Mouse (Mus musculus): Measurements from ENCODE around the gene Fbxo3. TPM values are rescaled to one million over a fixed set of nuclear protein-coding genes. Genes with fewer than 3 reads are reported as not detected.
"Not testable (repeated sequence)": the region's sequence is repeated elsewhere in the genome, so short reads cannot be mapped to it uniquely, and the experiment has no call there.

Gene Fbxo3
- total and polyA plus RNA-seq, 3 experiments = 23.2 to 57.1 (median 46.8) TPM

GRCm38 (mm10) chr2:104099946-104100345, 72.4 kb downstream of the Fbxo3 start:
- H3K27ac ChIP-seq = no peak overlapping the region
- peaks cover 3% of the 10 kb centered on the region for H3K36me3 ChIP-seq (ENCODE audit: control insufficient read depth, insufficient read depth, low read length)
- H3K9ac ChIP-seq (ENCODE audit: low read depth, low read length) = no peak overlapping the region
- DNase-seq = no peak
- intact Hi-C loops (cut with DNase I) = no loop called here
- no peaks in the 10 kb centered on the region for H3K27me3 ChIP-seq (ENCODE audit: control insufficient read depth, insufficient read depth, low read length)
- 63% methylated on average over 1 of the region's 1 CpGs for WGBS
- peaks cover 12% of the 10 kb centered on the region for H3K4me1 ChIP-seq (ENCODE audit: control insufficient read depth, insufficient read depth, low read length)
- no peaks in the 10 kb centered on the region for H3K79me2 ChIP-seq (replicated peaks; ENCODE audit: control insufficient read depth, insufficient read depth, low read length)
- TF ChIP-seq CTCF (IDR thresholded peaks at IDR 0.05) = no peak
- no peak for TF ChIP-seq POLR2A (IDR thresholded peaks at IDR 0.05; ENCODE audit: insufficient read depth, low read depth, low read length)
- no peak for TF ChIP-seq EP300 (IDR thresholded peaks at IDR 0.05; ENCODE audit: insufficient read depth, low read depth, low read length)
- H3K4me3 ChIP-seq = no peak overlapping the region

GRCm38 (mm10) chr2:104104800-104105199, 77.3 kb downstream of the Fbxo3 start:
- H3K27ac ChIP-seq = no peak overlapping the region
- no peak for TF ChIP-seq POLR2A (IDR thresholded peaks at IDR 0.05; ENCODE audit: insufficient read depth, low read depth, low read length)
- TF ChIP-seq CTCF (IDR thresholded peaks at IDR 0.05) = no peak
- no peak for TF ChIP-seq EP300 (IDR thresholded peaks at IDR 0.05; ENCODE audit: insufficient read depth, low read depth, low read length)
- no peak overlapping the region for H3K4me3 ChIP-seq
- no peaks in the 10 kb centered on the region for H3K27me3 ChIP-seq (ENCODE audit: control insufficient read depth, insufficient read depth, low read length)
- DNase-seq = no peak
- peaks cover 2% of the 10 kb centered on the region for H3K36me3 ChIP-seq (ENCODE audit: control insufficient read depth, insufficient read depth, low read length)
- no peaks in the 10 kb centered on the region; the same call in 1 of the 2 replicates for H3K79me2 ChIP-seq (replicated peaks; ENCODE audit: control insufficient read depth, insufficient read depth, low read length)
- peaks cover 5% of the 10 kb centered on the region for H3K4me1 ChIP-seq (ENCODE audit: control insufficient read depth, insufficient read depth, low read length)
- no peak overlapping the region for H3K9ac ChIP-seq (ENCODE audit: low read depth, low read length)
- 84% methylated on average over 6 of the region's 6 CpGs for WGBS
- intact Hi-C loops (cut with DNase I) = no loop called here

- H3K9ac ChIP-seq (ENCODE audit: low read depth, low read length); H3K4me1 ChIP-seq (ENCODE audit: control insufficient read depth, insufficient read depth, low read length); H3K4me3 ChIP-seq; H3K79me2 ChIP-seq (replicated peaks; ENCODE audit: control insufficient read depth, insufficient read depth, low read length); intact Hi-C loops (cut with DNase I); DNase-seq; H3K36me3 ChIP-seq (ENCODE audit: control insufficient read depth, insufficient read depth, low read length); H3K27me3 ChIP-seq (ENCODE audit: control insufficient read depth, insufficient read depth, low read length); H3K27ac ChIP-seq: not testable (repeated sequence)
- 62% methylated on average over 2 of the region's 2 CpGs for WGBS
These were observed 81.5 kb downstream of the Fbxo3 start for GRCm38 (mm10) chr2:104109021-104109420.

- Histone ChIP-seq H3K27me3 (ENCODE audit: control insufficient read depth, insufficient read depth, low read length) (no peaks in the 10 kb centered on the region), H3K4me1 (ENCODE audit: control insufficient read depth, insufficient read depth, low read length) (peaks cover 3% of the 10 kb centered on the region; the same call in 1 of the 2 replicates), H3K9ac (ENCODE audit: low read depth, low read length) (no peak overlapping the region), H3K36me3 (ENCODE audit: control insufficient read depth, insufficient read depth, low read length) (peaks cover 2% of the 10 kb centered on the region), H3K4me3 (no peak overlapping the region), H3K27ac (no peak overlapping the region), H3K79me2 (replicated peaks; ENCODE audit: control insufficient read depth, insufficient read depth, low read length) (no peaks in the 10 kb centered on the region; the same call in 1 of the 2 replicates)
- WGBS = 49% methylated on average over 2 of the region's 2 CpGs
- TF ChIP-seq EP300 (IDR thresholded peaks at IDR 0.05; ENCODE audit: insufficient read depth, low read depth, low read length) = no peak
- TF ChIP-seq POLR2A (IDR thresholded peaks at IDR 0.05; ENCODE audit: insufficient read depth, low read depth, low read length) = no peak
- no peak for TF ChIP-seq CTCF (IDR thresholded peaks at IDR 0.05)
- intact Hi-C loops (cut with DNase I) = no loop called here
- DNase-seq = no peak
These were observed 82.0 kb downstream of the Fbxo3 start for GRCm38 (mm10) chr2:104109528-104109927.

GRCm38 (mm10) chr2:104110031-104110430, 82.5 kb downstream of the Fbxo3 start:
- no peaks in the 10 kb centered on the region; the same call in 1 of the 2 replicates for H3K79me2 ChIP-seq (replicated peaks; ENCODE audit: control insufficient read depth, insufficient read depth, low read length)
- H3K9ac ChIP-seq (ENCODE audit: low read depth, low read length) = no peak overlapping the region
- no peak overlapping the region for H3K4me3 ChIP-seq
- intact Hi-C loops (cut with DNase I) = no loop called here
- WGBS = 67% methylated on average over 4 of the region's 4 CpGs
- H3K4me1 ChIP-seq (ENCODE audit: control insufficient read depth, insufficient read depth, low read length) = peaks cover 3% of the 10 kb centered on the region; the same call in 1 of the 2 replicates
- H3K27me3 ChIP-seq (ENCODE audit: control insufficient read depth, insufficient read depth, low read length) = no peaks in the 10 kb centered on the region
- no peak for DNase-seq
- TF ChIP-seq CTCF (IDR thresholded peaks at IDR 0.05) (no peak), POLR2A (IDR thresholded peaks at IDR 0.05; ENCODE audit: insufficient read depth, low read depth, low read length) (no peak), EP300 (IDR thresholded peaks at IDR 0.05; ENCODE audit: insufficient read depth, low read depth, low read length) (no peak)
- H3K27ac ChIP-seq = no peak overlapping the region
- peaks cover 2% of the 10 kb centered on the region for H3K36me3 ChIP-seq (ENCODE audit: control insufficient read depth, insufficient read depth, low read length)

GRCm38 (mm10) chr2:104111170-104111797, 83.8 kb downstream of the Fbxo3 start:
- WGBS = no CpG with 5 or more reads among the region's 1 CpGs
- H3K79me2 ChIP-seq (replicated peaks; ENCODE audit: control insufficient read depth, insufficient read depth, low read length); H3K4me1 ChIP-seq (ENCODE audit: control insufficient read depth, insufficient read depth, low read length); DNase-seq; intact Hi-C loops (cut with DNase I); H3K36me3 ChIP-seq (ENCODE audit: control insufficient read depth, insufficient read depth, low read length); H3K27ac ChIP-seq; H3K4me3 ChIP-seq; H3K9ac ChIP-seq (ENCODE audit: low read depth, low read length); H3K27me3 ChIP-seq (ENCODE audit: control insufficient read depth, insufficient read depth, low read length): not testable (repeated sequence)

Other genes starting within 250 kb of the Fbxo3 start
- 100 to 1,000 TPM; 190 to 204 TPM for gene Caprin1, start 230.1 kb upstream of the Fbxo3 start, total RNA-seq (2021)
- gene Caprin1, start 230.1 kb upstream of the Fbxo3 start, polyA plus RNA-seq (2012; rRNA removed) = 56.1 and 94.6 TPM in 2 replicates
- 10 to 100 TPM; 19.8 to 25.3 TPM for gene Lmo2, start 69.7 kb upstream of the Fbxo3 start, total RNA-seq (2021)
- 17.7 and 19.5 TPM in 2 replicates for gene Lmo2, start 69.7 kb upstream of the Fbxo3 start, polyA plus RNA-seq (2012; rRNA removed)
- gene 4931422A03Rik, start 640 bp downstream of the Fbxo3 start, total RNA-seq (2021) = not detected
- gene 4931422A03Rik, start 640 bp downstream of the Fbxo3 start, polyA plus RNA-seq (2012; rRNA removed) = not detected in 2 replicates
- gene Gm10912, start 38.1 kb downstream of the Fbxo3 start, total RNA-seq (2021) = under 1 TPM; 0.14 to 0.31 TPM
- gene Gm10912, start 38.1 kb downstream of the Fbxo3 start, polyA plus RNA-seq (2012; rRNA removed) = 0.15 and 0.20 TPM in 2 replicates
- not detected for gene Gm10799, start 40.8 kb downstream of the Fbxo3 start, total RNA-seq (2021)
- not detected in 2 replicates for gene Gm10799, start 40.8 kb downstream of the Fbxo3 start, polyA plus RNA-seq (2012; rRNA removed)
- 1 to 10 TPM; 3.1 to 3.3 TPM for gene Cd59b, start 42.1 kb downstream of the Fbxo3 start, total RNA-seq (2021)
- 6.9 and 19.4 TPM in 2 replicates for gene Cd59b, start 42.1 kb downstream of the Fbxo3 start, polyA plus RNA-seq (2012; rRNA removed)
- gene Cd59a, start 68.1 kb downstream of the Fbxo3 start, total RNA-seq (2021) = 10 to 100 TPM; 48.9 to 53.9 TPM
- 40.1 and 97.1 TPM in 2 replicates for gene Cd59a, start 68.1 kb downstream of the Fbxo3 start, polyA plus RNA-seq (2012; rRNA removed)
- gene A930018P22Rik, start 95.0 kb downstream of the Fbxo3 start, total RNA-seq (2021) = under 1 TPM; 0.48 to 0.63 TPM
- not detected in 2 replicates for gene A930018P22Rik, start 95.0 kb downstream of the Fbxo3 start, polyA plus RNA-seq (2012; rRNA removed)

Data from heart, adult 2 months (tissue).